Mouse (Mus musculus): ENCODE data around the gene C1galt1c1. TPM values are rescaled to one million over a fixed set of nuclear protein-coding genes. Genes with fewer than 3 reads are reported as not detected.

C1galt1c1 gene
- polyA plus RNA-seq, 1 experiment from 2014 or later = 29.6 TPM

DNA sequence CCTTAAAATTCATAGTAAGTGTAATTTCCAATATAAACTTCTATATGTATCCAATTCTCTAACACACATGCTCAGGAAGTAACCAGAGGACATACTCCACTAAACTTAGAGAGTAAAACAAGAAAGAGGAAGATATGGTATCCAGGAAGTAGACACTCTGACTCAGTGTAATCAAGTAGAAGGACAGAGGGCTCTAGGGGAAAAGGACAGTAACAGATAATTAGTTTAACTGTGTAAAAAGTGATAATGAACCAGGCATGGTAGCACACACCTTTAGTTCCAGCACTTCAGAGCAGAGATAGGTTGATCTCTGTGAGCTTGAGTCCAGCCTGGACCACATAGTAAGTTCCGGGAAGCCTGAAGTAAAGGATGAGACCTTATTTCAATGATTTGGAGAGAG, 53.7 kb downstream of the C1galt1c1 start:
- H3K4me3 ChIP-seq (ENCODE audit: low read depth, low read length) = no peak overlapping the region
- no peaks in the 10 kb centered on the region for H3K36me3 ChIP-seq (ENCODE audit: control insufficient read depth, insufficient read depth, low read length)
- no peak overlapping the region for H3K27ac ChIP-seq (ENCODE audit: low read depth, low read length)
- ATAC-seq (replicated peaks; ENCODE audit: insufficient number of reproducible peaks, low FRiP score, low TSS enrichment) = no peak
- no peaks in the 10 kb centered on the region for H3K4me1 ChIP-seq (ENCODE audit: control insufficient read depth, insufficient read depth, low read length)
- H3K4me2 ChIP-seq = no peak overlapping the region
- no peaks in the 10 kb centered on the region for H3K9me3 ChIP-seq (replicated peaks; ENCODE audit: control insufficient read depth, low read length)
- WGBS (ENCODE audit: insufficient replicate concordance) = 85% methylated on average over 1 of the region's 1 CpGs
- no peaks in the 10 kb centered on the region for H3K27me3 ChIP-seq (ENCODE audit: control insufficient read depth, insufficient read depth, low read length)
- H3K9ac ChIP-seq (ENCODE audit: low read depth, low read length) = no peak overlapping the region

Other genes starting within 250 kb of the C1galt1c1 start
- 137 and 160 TPM in 2 replicates for gene Lamp2, start 178.6 kb downstream of the C1galt1c1 start, polyA plus RNA-seq (2014; fragmentation: Nextera tagmentation; extraction: Ambion mirVana)
- gene Cul4b, start 58.9 kb downstream of the C1galt1c1 start, polyA plus RNA-seq (2014; fragmentation: Nextera tagmentation; extraction: Ambion mirVana) = 31.7 and 37.2 TPM in 2 replicates
- 51.2 and 56.5 TPM in 2 replicates for gene Mcts1, start 34.5 kb downstream of the C1galt1c1 start, polyA plus RNA-seq (2014; fragmentation: Nextera tagmentation; extraction: Ambion mirVana)
- gene 6030498E09Rik, start 137.6 kb upstream of the C1galt1c1 start, polyA plus RNA-seq (2014; fragmentation: Nextera tagmentation; extraction: Ambion mirVana) = 2.7 and 2.8 TPM in 2 replicates